Mouse (Mus musculus): ENCODE data around the gene Ndufa13.

GRCm38 (mm10) chr8:69879678-69880077 lies 22.7 kb downstream of the Ndufa13 start:
- TF ChIP-seq CTCF (IDR thresholded peaks at IDR 0.05; ENCODE audit: low read depth, low read length) = no peak
- no peak for TF ChIP-seq POLR2A (IDR thresholded peaks at IDR 0.05; ENCODE audit: borderline replicate concordance, low read depth, low read length)
